Mouse (Mus musculus) telencephalon, adult 2 months (tissue): ENCODE measurements at regions not wholly inside any gene's neighbourhood (a gene's known extent, or its start where the extent isn't known, plus 50 kb on each side); places are given as distances from the start of the nearest gene placed in this dataset.

Experiments
- DNase-seq: peaks from one replicate; pipeline ENCODE4 v3.0.0-alpha.2; 2011; ENCODE audit warnings: low read depth, low spot score

DNA sequence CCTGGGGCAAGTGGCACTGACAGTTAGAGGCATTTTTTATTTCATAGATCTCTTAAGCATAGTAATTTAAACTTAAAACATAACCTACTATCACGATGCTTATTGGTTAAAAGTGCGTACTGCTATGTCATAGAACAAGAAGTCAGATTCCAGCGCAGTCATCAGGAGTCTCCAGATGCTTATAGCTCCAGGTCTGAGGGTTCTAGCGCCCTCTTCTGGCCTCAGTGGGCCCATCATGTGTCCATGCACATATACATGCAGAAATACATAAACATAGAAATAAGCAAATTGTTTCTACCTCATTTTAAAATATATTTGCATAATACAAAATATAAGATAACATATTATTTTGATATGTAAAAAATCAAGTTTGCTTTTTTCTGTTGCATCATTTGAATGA is 1002.8 kb upstream of the Adgrl2 start:
- no peak for DNase-seq

DNA sequence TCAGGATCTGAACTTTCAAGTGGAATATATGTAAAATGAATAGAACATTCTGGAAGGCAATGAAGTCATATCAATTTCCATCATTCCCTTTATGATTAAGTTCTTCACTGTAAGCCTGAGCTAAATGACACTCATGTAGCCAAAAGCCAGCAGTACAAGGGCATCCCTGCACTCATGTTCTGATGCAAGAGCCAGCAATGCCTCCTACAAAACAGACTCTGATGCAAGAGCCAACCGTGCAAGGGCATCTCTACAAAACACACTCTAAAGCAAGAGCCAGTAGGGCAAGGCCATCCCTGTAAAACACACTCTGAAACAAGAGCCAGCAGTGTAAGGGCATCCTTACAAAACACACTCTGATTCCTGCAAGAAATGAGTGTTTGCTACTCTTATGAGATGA is 997.4 kb upstream of the Adgrl2 start:
- DNase-seq: no peak

DNA sequence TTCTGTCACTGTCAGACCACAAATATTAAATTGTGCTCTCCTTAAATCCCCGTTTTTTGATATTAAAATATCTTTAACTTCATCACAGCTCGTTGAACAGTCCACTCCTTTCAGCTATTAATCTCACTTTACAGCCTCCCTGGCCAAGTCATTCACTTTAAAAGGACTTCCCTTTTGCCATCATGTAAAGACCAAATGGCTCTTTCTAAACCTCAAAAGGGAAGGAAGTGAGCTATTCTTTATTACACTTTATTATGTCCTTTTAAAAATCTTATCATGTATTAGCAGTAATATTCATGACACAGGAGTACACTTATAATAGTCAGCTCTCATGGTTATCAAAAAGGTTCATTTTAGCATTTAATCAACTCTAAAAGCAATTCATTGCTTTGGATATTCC is 966.6 kb upstream of the Adgrl2 start:
- DNase-seq: no peak

DNA sequence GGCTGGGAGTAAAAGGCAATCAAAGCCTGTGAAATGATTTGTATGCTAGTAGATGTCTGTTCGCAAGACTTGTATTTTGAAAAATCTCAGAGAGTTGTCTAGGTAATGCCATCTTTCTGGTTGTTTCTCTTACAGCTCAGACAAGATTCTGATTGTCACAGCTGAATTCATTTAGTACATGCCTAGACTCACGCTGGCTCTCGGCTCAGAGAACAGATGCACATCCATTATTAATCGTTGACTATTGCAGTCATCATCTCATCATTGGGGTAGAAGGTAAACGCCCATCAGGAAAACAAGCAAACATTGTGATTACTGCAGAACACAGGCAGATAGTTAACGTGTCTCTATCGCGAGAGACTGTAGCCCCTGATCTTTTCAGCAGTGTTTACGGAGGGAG is 945.8 kb upstream of the Adgrl2 start:
- no peak for DNase-seq

DNA sequence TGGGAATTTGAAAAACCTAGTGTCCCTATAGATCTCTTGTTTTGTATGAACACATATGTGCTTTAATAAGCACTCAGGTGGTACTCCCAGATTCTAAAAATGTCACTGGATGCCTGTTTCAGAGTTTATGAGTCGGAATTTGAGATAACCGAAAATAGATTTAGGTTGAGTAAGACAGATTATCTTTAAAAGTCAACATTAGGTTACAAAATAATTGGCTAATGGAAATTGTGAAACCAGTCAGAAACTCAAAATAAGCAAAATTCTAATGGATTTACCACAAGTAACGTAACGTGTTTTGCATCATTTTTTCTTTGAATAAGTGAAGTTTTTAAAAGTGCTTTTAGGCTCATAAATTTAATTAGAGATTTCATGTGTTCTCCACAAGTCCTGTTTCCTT is 944.5 kb upstream of the Adgrl2 start:
- no peak for DNase-seq

DNA sequence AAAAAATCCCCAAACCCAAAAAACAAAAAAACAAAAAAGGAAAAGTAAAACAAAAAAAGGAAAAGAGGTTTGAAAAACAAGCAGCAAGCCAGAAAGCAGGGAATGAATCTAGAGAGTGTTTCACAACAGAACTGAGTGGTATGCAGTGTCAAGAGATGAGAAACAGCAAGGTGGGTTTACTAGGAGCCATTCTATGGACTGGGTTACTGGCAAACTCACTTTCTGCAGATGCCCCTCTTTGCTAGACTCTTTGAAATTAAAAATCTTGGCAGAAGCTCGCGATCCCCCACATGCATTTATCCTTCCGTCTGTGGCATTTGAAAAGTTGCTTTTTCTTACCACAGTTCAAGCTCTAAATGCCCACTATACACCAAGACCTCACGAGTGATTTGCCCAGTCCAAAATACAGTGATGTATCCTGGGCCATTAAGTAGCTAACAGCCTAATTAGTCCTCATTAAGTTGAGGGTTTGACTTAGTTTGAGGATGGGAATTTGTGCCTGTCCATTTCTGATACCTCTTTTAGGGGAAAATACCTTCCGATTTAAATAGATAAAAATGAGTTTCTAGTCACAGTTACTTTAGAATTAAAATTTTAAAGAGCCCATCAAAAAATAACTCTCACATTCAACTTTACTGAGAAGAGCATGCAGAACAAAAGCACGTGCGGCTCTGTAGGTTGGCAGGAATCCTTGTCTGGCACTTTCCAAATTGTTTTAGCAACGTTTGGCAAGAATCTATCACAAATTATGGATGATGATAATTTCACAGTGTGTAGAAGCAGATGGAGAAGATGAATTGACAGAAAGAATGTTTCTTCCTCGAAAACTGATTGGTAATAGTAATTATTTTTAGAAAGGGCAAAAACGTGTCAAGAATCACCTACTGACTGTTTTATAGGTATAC is 938.4 kb upstream of the Adgrl2 start:
- DNase-seq: peak; percentile 27

DNA sequence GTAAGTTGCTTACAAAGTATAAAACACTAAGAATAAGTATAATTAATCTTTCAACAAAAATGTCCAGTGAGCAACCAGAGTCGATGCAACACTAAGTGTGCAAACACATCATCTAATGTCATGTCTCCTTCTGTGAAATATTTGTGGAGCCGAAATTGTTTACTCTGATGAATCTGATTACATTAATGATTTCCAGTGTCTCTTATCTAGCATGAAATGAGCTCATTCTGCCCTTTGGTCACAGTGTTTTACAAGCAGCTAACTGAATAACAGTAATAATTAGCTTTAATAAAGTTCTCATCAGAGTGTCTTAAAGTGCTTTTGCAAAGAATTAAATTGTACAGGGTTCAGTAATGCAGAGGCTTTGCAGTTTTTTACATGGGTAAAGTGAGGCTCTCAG is 929.9 kb upstream of the Adgrl2 start:
- no peak for DNase-seq

DNA sequence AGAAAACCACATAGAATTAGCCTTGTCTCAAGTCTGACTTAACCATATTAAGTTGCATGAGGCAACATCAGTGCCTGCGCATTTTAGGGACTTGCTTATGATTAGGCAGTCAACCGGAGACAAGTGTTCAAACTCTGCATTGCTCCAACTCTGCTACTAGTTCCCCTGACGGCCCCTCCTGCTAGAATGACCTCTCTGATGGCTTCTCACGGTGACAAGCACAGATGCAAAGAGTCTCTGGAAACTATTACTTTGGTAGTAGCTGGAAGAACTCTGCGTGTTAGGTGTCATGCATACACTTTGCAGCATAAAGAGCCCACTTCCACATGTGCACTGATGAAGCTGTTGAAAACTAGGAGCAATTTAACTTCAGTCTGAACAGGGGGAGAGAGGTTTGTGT is 927.8 kb upstream of the Adgrl2 start:
- DNase-seq: no peak

DNA sequence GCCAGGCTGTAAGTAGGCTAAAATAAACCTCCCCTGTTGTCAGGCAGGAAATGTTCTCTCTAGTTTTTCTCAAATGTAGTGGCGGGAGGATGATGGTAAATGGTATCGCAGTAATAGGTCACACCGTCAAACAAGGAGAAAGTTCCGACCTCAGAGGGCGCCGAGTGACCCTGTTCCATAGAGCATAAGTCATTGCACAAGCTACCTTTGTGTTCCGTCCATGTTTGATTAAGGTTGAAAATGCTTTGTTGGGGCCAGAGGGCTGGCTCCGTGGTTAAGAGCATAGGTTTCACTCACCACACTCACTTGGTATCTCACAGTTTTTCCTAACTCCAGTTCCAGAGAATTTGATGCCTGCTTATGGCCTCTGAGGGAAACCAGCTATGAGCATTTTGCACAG is 920.4 kb upstream of the Adgrl2 start:
- DNase-seq: no peak

DNA sequence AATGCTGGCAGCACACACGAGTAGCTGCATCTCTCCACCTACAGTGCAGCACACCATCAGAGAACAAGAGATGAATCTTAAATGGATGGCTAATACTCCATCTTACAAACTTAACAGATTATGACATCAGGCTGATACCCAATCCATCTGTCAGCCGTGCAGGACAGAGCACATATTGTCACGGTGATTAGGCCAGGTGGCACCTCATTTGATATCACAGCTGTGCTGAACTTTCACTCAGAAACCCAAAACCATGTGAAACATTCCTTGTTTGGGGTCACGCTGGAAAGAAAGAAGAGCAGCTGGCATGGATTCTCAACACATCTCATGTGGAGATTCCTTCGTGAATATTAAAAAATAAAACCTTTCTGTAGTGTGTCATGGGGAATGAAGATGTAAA is 911.4 kb upstream of the Adgrl2 start:
- no peak for DNase-seq

DNA sequence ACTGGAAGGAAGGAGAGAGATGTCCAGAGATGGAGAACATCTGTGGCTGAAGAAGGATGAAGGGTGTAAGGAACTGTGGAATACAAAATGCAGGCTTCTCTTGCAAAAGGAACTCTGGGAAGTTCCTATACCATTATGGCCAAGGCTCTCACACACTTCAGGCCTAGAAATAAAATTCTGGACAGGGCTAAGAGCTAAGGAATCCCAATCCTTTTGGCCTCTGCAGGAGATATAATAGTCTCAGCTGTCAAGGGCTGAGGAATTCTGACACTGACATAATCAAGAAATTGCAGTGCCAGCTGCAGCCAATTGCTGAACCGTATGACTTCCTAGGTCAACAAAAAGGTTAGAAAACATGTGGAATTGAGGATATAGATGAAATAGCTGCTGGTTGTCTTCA is 886.2 kb upstream of the Adgrl2 start:
- DNase-seq: no peak

DNA sequence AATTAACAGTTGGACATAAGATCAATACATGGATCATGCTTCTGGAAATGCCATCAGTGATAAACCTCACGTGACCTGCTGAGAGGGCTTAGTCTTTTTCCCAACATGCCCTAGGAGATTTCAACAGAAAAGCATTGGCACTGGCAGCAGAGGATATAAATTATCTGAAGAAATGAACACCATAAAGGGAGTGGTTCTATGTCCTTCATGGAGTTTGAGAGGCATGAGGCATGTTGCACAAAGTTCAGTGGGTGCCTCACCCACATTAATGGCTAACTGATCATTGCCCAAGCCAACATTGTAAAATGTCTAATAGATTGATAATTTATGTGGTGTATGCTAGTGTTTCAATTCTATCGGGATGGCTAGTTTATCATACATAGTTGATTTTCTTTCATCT is 875.6 kb upstream of the Adgrl2 start:
- no peak for DNase-seq

DNA sequence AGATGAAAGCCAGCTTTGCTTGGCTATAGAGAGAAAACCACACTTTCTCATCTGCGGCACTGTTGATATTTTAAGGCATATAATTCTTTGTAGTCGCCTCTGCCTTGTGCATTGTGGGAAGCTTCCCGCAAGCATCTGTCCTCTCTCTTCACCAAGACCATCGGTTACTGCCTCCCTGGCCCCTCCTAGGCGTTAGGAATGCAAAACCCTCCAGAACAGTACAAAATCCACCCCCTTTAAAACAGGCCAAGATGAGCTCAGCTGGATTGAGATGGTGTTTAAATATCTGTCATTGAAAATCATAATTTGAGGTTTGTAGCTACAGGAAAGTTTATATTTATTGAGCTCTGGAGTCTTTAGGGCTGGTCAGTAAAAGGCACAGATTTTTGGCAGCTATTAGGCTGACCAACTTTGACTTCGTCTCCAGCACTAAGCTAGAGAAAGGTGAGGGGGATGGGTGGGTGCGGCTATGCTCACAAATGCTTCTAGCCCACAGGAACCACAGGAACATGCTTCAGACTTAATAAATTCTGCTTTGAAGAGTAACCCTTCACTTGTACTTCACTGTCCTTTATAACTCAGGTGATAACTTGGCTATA is 856.7 kb upstream of the Adgrl2 start:
- DNase-seq: no peak

DNA sequence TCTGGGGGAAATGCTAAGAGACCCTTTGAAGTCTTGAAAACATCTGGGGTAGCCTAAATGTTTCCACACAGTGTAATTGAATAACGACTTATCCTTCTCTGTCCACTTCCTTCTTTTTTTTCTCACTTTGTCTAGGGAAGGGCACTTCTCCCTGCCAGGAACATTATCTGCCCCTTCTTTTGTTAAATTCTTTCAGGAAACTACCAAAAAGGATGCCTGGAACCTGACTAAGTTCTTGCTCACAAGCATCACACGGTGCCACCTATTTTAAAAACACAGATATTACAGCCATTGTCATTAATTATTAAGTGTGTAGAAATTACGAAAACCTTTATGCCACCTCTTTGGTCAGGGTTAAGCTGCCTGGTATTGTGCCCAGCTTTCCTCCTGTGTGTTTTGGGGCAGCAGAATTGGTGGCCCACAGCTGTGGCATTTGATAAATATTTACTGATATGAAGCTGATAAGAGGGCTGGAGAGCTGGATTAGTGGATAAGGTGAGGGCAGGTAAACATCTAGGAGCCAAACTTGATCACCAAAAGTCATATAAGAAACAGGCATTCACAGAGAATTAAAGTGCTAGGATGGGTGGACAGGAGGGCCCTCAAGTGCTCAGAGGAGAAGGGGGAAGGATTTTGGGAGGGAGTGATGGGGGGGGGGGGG is 855.6 kb upstream of the Adgrl2 start:
- no peak for DNase-seq

DNA sequence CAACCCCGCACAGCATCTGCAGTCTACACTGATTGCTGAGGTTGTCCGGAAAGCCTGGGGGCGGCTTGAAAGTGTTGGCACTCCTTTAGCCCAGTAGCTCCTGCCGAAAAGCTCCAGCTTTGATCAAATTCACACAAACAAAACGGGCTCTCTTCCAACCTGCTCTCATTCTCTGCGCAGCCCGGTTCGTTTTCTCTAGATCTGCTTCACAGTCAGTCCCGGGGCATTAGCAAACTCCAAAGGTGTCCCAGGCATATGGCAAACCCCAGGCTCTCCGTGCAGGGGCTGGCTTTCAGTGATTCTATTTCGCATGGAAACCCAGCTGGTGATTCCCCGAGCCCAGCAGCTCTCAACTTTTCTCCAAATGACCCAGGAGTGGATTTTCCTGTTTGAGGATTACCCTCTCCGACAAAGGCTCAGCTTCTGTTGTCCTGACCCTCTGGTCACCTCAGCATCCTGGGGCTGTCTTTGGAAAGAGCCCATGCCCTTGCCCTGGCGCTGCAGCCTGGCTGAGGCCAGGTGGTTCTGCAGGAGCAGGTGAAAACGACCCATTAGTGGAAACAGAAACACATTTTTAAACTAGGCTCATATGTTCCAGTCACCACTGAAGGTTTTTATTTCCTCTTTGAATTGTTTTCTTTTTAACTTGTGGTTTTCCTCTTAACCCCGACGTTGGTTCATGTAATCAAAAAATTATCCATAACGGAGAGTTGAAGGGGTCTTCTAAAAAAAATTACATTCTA is 854.9 kb upstream of the Adgrl2 start:
- DNase-seq: no peak

DNA sequence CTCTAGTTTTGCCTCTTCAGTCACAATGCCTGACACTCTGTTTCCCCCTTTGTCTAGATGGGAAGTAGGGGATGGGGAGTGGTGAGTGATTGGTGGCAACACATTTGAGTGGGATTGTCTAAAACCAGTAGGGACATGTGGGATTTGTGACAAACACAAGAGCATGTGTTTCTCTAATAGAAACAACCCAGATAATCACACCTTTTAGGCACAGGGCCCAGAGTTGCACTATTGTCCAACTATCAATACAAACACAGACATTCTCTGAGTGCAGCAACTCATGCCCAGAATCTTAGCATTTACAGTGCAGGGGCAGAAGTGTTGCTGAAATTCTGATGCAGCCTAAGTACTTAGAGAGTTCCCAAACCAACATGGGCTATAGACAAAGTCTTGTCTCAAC is 847.6 kb upstream of the Adgrl2 start:
- DNase-seq: no peak

DNA sequence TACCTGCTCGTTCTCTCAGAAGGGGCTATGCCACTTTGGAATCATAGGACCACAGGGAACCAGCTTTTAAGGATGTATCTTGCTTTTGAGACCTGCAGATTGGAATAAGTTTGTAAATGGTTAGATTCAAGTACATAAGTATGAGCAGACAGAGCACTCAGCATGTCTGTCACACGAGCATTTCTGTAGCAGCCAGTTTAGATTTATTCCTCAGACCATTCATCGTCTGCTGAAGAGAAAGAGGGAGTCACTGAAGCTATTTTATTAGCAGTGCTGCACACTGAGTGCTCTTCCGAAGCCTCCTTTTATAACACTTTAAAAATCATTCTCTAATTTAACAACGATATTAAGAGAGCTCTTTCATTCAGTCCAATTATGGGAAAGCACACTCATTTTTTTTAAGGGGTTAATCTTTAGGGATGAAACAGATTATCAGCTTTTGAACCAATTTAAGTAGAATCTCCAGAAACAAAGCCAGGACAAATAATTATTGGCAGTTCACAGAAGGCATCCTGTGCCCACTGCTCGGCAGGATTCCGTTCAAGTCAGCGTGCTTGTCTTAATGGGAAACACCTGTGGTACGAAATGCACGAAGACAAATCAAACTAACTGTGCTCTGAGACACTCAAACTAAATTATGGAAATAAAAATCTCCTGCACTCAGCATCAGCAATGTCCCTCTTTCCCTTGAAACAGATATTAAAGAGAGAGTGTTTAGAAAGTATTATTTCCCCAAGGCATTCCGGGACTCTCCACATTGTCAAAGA is 846.3 kb upstream of the Adgrl2 start:
- DNase-seq: no peak

DNA sequence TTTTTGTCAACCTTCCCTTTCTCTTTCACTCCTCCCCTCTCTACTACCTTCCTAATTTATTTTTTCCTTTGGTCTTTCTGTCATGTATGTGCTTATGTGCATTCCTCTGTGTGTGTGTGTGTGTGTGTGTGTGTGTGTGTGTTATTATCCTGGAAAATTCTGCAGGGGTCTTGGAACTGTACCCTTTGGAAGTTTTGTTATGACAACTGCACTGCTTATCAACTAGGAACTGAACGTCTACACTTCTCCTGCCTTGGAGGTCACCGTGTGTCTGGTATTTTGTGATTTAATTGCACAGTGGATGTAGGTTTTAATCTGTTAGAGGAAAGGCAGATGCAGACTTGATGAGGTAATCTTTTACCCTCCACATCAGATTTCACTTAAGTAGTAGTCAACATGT is 836.8 kb upstream of the Adgrl2 start:
- no peak for DNase-seq

DNA sequence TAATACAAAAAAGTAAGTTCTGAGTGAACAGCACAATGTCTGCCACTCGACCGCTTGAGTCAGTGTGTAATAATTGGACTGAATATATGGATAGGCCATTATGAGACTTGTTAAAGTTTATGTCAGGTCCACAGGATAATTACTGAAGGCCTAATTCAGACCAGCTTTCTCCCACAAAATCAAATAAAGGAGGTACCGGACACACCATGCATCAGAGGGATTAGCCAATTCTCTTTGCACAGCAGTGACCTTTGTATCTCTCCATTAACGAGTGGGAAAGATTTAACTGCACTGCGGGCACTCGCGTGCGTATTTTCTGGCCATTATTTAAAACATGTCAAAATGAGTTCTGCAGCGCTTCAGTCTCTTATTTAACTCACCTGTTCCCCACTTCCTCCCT is 836.4 kb upstream of the Adgrl2 start:
- DNase-seq: no peak

DNA sequence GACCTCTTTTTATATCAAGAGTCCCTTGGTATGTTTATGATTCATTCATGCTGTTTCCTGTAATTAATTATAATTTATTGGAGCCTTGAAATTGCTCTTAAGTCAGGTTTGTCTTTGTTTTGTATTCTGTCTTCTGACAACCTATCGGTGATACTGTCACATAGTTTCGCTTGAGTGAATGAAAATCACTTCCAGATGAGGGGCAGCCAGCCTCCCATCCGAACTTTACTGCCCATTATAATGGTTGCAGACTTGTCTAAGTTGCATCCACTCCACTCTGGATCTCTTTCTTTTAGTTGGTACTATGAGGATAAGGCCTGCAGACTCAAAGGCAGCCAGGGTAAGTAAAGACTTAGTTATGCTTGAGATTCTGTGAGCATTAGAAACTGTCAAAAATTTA is 830.3 kb upstream of the Adgrl2 start:
- no peak for DNase-seq

DNA sequence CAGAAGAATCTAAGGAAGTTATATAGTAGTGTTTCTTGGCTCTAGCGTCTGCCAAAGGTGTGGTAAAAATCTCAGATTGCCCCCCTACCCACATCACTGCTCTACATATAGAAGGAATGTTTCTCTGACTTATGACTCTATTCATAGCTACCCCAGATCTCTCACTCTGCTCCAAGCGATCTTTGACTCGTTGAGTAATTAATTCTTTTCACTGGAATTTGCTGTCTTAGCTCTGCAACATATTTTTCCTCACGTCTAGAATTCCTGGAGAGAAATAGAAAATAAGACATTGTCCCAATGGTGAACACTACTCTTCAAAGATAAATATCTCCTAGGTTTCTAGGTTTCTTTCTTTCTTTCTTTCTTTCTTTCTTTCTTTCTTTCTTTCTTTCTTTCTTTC is 829.5 kb upstream of the Adgrl2 start:
- no peak for DNase-seq

DNA sequence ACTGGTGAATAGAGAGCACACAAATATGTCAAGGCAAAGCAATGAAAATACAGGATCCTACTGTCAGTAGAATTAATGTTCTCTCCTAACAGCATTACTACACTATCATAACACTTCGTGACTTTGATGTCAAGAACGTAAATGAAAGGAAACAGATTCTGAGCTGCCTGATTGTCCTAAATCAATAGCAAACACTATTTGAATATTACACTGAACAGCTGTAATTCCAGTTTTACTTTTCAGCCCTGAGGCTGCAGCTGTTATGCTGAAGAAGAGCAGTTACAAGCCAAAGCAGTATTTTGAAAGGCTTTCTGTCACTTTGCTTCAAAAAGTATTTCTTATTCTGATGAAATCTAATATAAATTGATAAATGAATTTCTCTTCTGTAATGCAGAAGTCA is 828.7 kb upstream of the Adgrl2 start:
- no peak for DNase-seq
